Mouse (Mus musculus) mouse trophoblast stem cell (cell line): ENCODE measurements around the gene Thpo.

Experiments used
- in situ Hi-C, 2 experiments: fragments of 300-500 bp; cut with MseI, MboI; formaldehyde crosslinking; loops; 2 replicates in 1 of 2; 3 replicates in 1 of 2; pipeline ENCODE4 v1.15.1; 2025

Thpo gene

GRCm38 (mm10) chr16:20733731-20734730 is at the start of gene Thpo:
Gene Thpo (minus strand): TSS chr16:20734511.
- in situ Hi-C loops: no loop called here

GRCm38 (mm10) chr16:20783891-20784290 is 49.6 kb upstream of the Thpo start:
- in situ Hi-C loops: loop anchor here in 1 of 2 experiments (10.0 to 25.0 kb wide), 2 partner anchors 111 to 403 kb away; no protein-coding TSS in a partner anchor

GRCm38 (mm10) chr16:20781101-20781630 is 46.9 kb upstream of the Thpo start:
- in situ Hi-C loops: loop anchor here in 1 of 2 experiments (10.0 to 25.0 kb wide), 2 partner anchors 114 to 406 kb away; no protein-coding TSS in a partner anchor

- in situ Hi-C loops: loop anchor here in 1 of 2 experiments (10.0 to 25.0 kb wide), 2 partner anchors 115 to 407 kb away; no protein-coding TSS in a partner anchor
Measured at GRCm38 (mm10) chr16:20779846-20780245, 45.5 kb upstream of the Thpo start.

- in situ Hi-C loops: loop anchor here in 1 of 2 experiments (25.0 kb wide), 1 partner anchor 412 kb away; no protein-coding TSS in a partner anchor
Measured at GRCm38 (mm10) chr16:20775021-20775420, 40.7 kb upstream of the Thpo start.

- in situ Hi-C loops: no loop called here
Measured at GRCm38 (mm10) chr16:20765244-20765643, 30.9 kb upstream of the Thpo start.

GRCm38 (mm10) chr16:20761681-20762080 is 27.4 kb upstream of the Thpo start:
- in situ Hi-C loops: loop anchor here (5.0 kb wide), 1 partner anchor 34 kb away; no protein-coding TSS in a partner anchor

- in situ Hi-C loops: no loop called here
Measured at GRCm38 (mm10) chr16:20757385-20757784, 23.1 kb upstream of the Thpo start.

- in situ Hi-C loops: no loop called here
Measured at GRCm38 (mm10) chr16:20756052-20756451, 21.7 kb upstream of the Thpo start.

- in situ Hi-C loops: no loop called here
Measured at GRCm38 (mm10) chr16:20750518-20750917, 16.2 kb upstream of the Thpo start.

- in situ Hi-C loops: no loop called here
Measured at GRCm38 (mm10) chr16:20746641-20747040, 12.3 kb upstream of the Thpo start.

GRCm38 (mm10) chr16:20739845-20740244 is 5.5 kb upstream of the Thpo start:
- in situ Hi-C loops: no loop called here

GRCm38 (mm10) chr16:20736823-20737222 is 2.5 kb upstream of the Thpo start:
- in situ Hi-C loops: no loop called here

- in situ Hi-C loops: no loop called here
Measured at GRCm38 (mm10) chr16:20736168-20736567, 1.9 kb upstream of the Thpo start.

- in situ Hi-C loops: no loop called here
Measured at GRCm38 (mm10) chr16:20735651-20736050, 1.3 kb upstream of the Thpo start.

- in situ Hi-C loops: no loop called here
Measured at GRCm38 (mm10) chr16:20732925-20733730, 1.2 kb downstream of the Thpo start, which contains the start of gene Chrd. Gene Chrd (plus strand): TSS chr16:20733127.

- in situ Hi-C loops: no loop called here
Measured at GRCm38 (mm10) chr16:20732251-20732924, 1.9 kb downstream of the Thpo start.

- in situ Hi-C loops: no loop called here
Measured at GRCm38 (mm10) chr16:20731688-20732087, 2.6 kb downstream of the Thpo start.

- in situ Hi-C loops: no loop called here
Measured at GRCm38 (mm10) chr16:20730293-20730711, 4.0 kb downstream of the Thpo start.

GRCm38 (mm10) chr16:20726384-20726783 is 7.9 kb downstream of the Thpo start:
- in situ Hi-C loops: loop anchor here (5.0 kb wide), 1 partner anchor 36 kb away; no protein-coding TSS in a partner anchor

GRCm38 (mm10) chr16:20725750-20726149 is 8.6 kb downstream of the Thpo start:
- in situ Hi-C loops: loop anchor here (5.0 kb wide), 1 partner anchor 37 kb away; no protein-coding TSS in a partner anchor
